Mouse (Mus musculus) left cerebral cortex, postnatal 14 days (tissue): ENCODE results near the gene Prom1. TPM values are rescaled to one million over a fixed set of nuclear protein-coding genes. Genes with fewer than 3 reads are reported as not detected.

Source experiments
- total RNA-seq, 2 experiments: library from RNA; stranded (reverse); gene quantifications; 2 replicates each; pipeline ENCODE4 v1.2.3; 2021

The Prom1 gene
- total RNA-seq, 2 experiments from 2014 or later = 14.9 to 15.1 TPM

Other genes with a start within 250 kb of the Prom1 start
- gene Cd38, start 233.5 kb downstream of the Prom1 start, total RNA-seq = 1 to 10 TPM; 3.5 to 3.8 TPM
- gene Gm7879, start 188.9 kb downstream of the Prom1 start, total RNA-seq = 10 to 100 TPM; 11.0 to 12.1 TPM
- gene Fgfbp1, start 120.3 kb downstream of the Prom1 start, total RNA-seq = 1 to 10 TPM; 5.5 to 6.8 TPM
- gene Tapt1, start 124.6 kb upstream of the Prom1 start, total RNA-seq = 10 to 100 TPM; 44.1 to 45.0 TPM